Mouse (Mus musculus) colon, adult 2 months (tissue): ENCODE results near the gene Dmd. TPM values are rescaled to one million over a fixed set of nuclear protein-coding genes. Genes with fewer than 3 reads are reported as not detected.

Experiments used
- polyA plus RNA-seq: library from polyadenylated mRNA; depleted of rRNA; stranded (reverse); fragments of >200 nt; gene quantifications from 2 replicates; pipeline ENCODE4 v1.2.3, GENCODE M21; 2012; rRNA removed

Dmd gene
- 4.7 and 7.2 TPM in 2 replicates for polyA plus RNA-seq

GRCm38 (mm10) chrX:82948630-82949029, at the start of gene Dmd:
Gene Dmd, plus strand, starts transcription at chrX:82948870.

GRCm38 (mm10) chrX:83487598-83487997, 538.9 kb downstream of the Dmd start, which contains the start of gene Tsga8:
Gene Tsga8, minus strand, starts transcription at chrX:83487924.

GRCm38 (mm10) chrX:85249379-85249778, 2300.7 kb downstream of the Dmd start, which contains the start of gene Fthl17a:
Gene Fthl17a, plus strand, starts transcription at chrX:85249679.

